Mouse (Mus musculus): ENCODE measurements around the gene P2rx4. TPM values are rescaled to one million over a fixed set of nuclear protein-coding genes. Genes with fewer than 3 reads are reported as not detected.
A peak's percentile ranks its signal among the peaks of the same experiment; 100 is the strongest.
"Not testable (repeated sequence)": the region's sequence is repeated elsewhere in the genome, so short reads cannot be mapped to it uniquely, and the experiment has no call there.

Gene P2rx4
- polyA plus RNA-seq (2015; fragmentation: Nextera tagmentation; extraction: Ambion mirVana): 16.7 and 20.8 TPM in 2 replicates

DNA sequence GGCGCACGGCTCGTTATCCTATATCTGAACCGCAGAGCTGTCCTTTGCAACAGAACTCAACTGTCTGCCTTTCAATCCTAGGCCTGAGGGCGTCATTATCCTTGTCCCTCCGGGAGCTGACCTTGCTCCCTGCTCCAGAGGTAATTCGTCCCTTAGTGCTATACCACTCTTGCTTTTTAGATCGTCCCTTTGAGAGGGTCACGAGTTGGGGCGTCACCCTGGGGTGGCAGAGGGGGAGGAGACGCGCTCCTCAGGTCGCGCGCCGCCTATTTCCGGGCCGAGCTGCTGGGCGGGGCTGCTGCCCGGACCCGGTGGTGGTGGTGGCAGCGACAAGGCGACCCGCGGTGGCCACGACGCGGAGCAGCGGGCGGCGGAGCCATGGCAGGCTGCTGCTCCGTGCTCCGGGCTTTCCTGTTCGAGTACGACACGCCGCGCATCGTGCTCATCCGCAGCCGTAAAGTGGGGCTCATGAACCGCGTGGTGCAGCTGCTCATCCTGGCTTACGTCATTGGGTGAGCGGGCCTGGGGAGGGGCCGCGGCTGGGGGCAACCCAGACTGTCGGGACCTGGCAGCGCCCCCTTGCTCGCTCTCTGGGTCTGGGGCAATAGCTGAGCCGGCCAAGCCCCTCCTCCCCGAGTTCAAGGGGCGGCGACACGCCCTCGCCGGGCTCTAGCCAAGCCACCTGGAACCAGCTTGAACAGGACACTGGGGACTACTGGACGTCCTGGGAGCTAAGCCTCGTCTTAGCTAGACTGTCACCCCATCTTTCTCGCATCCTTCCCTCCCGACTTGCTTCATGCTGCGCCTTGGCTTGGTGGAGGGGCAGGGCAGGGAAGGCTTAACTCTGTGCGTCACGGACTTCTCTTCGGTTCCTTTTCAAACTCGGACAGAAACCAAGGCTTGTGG is at the start of gene P2rx4:
Gene P2rx4, plus strand, starts transcription at position 269 of the 906 bp plus-strand sequence.
- peak; percentile 92 for ATAC-seq
- Histone ChIP-seq H3K9me3 (ENCODE audit: control insufficient read depth, low read length) (no peaks in the 10 kb centered on the region), H3K4me2 (ENCODE audit: low read length) (peak within 1 kb of the TSS; percentile 91), H3K36me3 (ENCODE audit: control insufficient read depth, insufficient read depth, low read length) (no peaks in the 10 kb centered on the region), H3K4me1 (ENCODE audit: control insufficient read depth, insufficient read depth, low read depth, low read length) (peaks cover 11% of the 10 kb centered on the region), H3K4me3 (ENCODE audit: low read length) (peak within 1 kb of the TSS; percentile 73), H3K27me3 (replicated peaks; ENCODE audit: control insufficient read depth, insufficient read depth, low read length) (no peaks in the 10 kb centered on the region), H3K27ac (ENCODE audit: low read depth, low read length) (peak within 1 kb of the TSS; percentile 91), H3K9ac (ENCODE audit: low read depth, low read length) (peak within 1 kb of the TSS; percentile 89)
- WGBS: under 1% methylated on average over 62 of the region's 66 CpGs

DNA sequence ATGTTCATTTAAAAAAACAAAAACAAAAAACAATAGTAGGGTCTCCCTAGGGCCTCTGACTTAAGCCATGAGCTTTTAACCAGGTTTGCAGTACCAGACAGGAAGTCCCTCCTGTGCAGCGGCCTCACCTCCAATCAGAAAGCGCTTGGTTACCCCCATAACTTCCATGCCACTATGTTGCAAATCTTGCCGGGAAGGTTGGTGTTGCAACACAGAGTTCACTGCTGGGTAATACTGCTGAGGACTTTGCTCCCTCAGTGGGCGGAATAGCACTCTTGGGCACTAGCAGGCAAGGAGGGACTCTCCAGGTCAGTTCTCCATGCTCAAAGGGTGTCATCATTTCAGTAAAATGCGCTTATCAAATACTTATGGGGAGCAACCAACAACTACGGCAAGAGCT is 44.8 kb upstream of the P2rx4 start:
- WGBS: 98% methylated on average over 6 of the region's 6 CpGs
- no peak overlapping the region for H3K4me3 ChIP-seq (ENCODE audit: low read length)
- no peaks in the 10 kb centered on the region for H3K9me3 ChIP-seq (ENCODE audit: control insufficient read depth, low read length)
- no peaks in the 10 kb centered on the region for H3K27me3 ChIP-seq (replicated peaks; ENCODE audit: control insufficient read depth, insufficient read depth, low read length)
- no peaks in the 10 kb centered on the region for H3K4me1 ChIP-seq (ENCODE audit: control insufficient read depth, insufficient read depth, low read depth, low read length)
- H3K9ac ChIP-seq (ENCODE audit: low read depth, low read length): no peak overlapping the region
- H3K36me3 ChIP-seq (ENCODE audit: control insufficient read depth, insufficient read depth, low read length): no peaks in the 10 kb centered on the region
- no peak overlapping the region for H3K4me2 ChIP-seq (ENCODE audit: low read length)
- no peak for ATAC-seq
- no peak overlapping the region for H3K27ac ChIP-seq (ENCODE audit: low read depth, low read length)

DNA sequence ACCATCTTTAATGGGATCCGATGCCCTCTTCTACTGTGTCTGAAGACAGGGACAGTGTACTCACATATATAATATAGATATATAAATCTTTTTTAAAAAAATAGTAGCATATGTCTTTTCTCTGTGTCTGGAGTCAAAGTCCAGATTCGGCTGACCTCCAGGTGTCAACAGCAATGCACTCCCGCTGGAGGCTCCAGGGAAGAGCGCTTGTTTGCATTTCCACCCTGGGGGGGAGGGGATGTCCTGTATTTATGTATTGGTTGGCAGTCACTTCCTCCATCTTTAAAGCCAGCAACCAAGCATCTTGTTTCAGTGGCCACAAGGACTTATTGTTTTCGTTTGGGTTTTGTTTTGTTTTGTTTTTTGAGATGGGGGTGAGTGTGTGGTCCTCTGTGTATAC is 42.3 kb upstream of the P2rx4 start:
- H3K4me3 ChIP-seq (ENCODE audit: low read length): no peak overlapping the region
- 72% methylated on average over 5 of the region's 5 CpGs for WGBS
- no peaks in the 10 kb centered on the region for H3K4me1 ChIP-seq (ENCODE audit: control insufficient read depth, insufficient read depth, low read depth, low read length)
- H3K4me2 ChIP-seq (ENCODE audit: low read length): no peak overlapping the region
- no peak for ATAC-seq
- no peak overlapping the region for H3K27ac ChIP-seq (ENCODE audit: low read depth, low read length)
- no peaks in the 10 kb centered on the region for H3K36me3 ChIP-seq (ENCODE audit: control insufficient read depth, insufficient read depth, low read length)
- H3K9me3 ChIP-seq (ENCODE audit: control insufficient read depth, low read length): no peaks in the 10 kb centered on the region
- no peak overlapping the region for H3K9ac ChIP-seq (ENCODE audit: low read depth, low read length)
- H3K27me3 ChIP-seq (replicated peaks; ENCODE audit: control insufficient read depth, insufficient read depth, low read length): no peaks in the 10 kb centered on the region

DNA sequence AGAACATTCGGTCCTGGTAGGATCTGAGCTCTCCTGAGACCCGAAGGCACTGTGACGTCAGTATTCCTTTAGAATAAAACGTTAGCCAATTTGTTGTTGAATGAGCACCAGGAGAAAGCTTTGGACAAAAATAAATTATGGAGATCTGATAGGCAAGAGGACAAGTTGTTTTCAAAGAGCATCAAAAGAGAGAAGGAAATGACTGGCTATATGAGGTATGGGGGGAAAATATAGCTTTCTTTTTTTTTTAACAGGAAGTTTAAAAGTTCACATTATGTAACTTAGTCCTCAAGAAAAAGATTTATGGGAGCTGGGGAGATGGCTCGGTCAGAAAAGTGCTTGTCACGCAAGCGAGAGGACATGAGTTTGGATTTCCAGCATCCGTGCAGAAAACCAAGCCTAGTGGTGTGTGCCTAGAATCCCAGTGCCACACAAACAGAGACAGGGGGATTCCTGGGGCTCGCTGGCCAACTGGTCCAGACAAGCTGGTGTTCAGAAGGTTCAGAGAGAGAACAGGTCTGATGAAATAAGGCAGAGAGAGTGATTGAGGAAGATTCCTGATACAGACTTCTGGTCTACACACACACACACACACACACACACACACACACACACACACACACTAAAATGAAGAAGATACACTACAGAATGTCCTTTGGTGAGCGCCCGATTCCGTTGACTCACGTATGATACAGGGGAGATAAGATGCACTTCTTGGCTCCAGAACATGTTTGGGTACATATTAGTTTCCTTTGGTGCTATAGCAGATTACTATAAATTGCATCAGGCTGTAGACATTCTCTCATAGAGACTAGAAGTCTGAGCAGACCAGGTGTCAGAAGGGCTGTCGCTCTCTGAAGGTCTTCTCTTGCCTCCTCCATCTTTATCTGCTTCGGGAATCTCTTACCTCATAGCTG is 38.1 kb upstream of the P2rx4 start:
- H3K9me3 ChIP-seq (ENCODE audit: control insufficient read depth, low read length): no peaks in the 10 kb centered on the region
- no peak overlapping the region for H3K4me2 ChIP-seq (ENCODE audit: low read length)
- no peak overlapping the region for H3K27ac ChIP-seq (ENCODE audit: low read depth, low read length)
- ATAC-seq: no peak
- no peaks in the 10 kb centered on the region for H3K4me1 ChIP-seq (ENCODE audit: control insufficient read depth, insufficient read depth, low read depth, low read length)
- H3K27me3 ChIP-seq (replicated peaks; ENCODE audit: control insufficient read depth, insufficient read depth, low read length): no peaks in the 10 kb centered on the region
- H3K9ac ChIP-seq (ENCODE audit: low read depth, low read length): no peak overlapping the region
- no peaks in the 10 kb centered on the region for H3K36me3 ChIP-seq (ENCODE audit: control insufficient read depth, insufficient read depth, low read length)
- H3K4me3 ChIP-seq (ENCODE audit: low read length): no peak overlapping the region
- WGBS: 79% methylated on average over 15 of the region's 15 CpGs

DNA sequence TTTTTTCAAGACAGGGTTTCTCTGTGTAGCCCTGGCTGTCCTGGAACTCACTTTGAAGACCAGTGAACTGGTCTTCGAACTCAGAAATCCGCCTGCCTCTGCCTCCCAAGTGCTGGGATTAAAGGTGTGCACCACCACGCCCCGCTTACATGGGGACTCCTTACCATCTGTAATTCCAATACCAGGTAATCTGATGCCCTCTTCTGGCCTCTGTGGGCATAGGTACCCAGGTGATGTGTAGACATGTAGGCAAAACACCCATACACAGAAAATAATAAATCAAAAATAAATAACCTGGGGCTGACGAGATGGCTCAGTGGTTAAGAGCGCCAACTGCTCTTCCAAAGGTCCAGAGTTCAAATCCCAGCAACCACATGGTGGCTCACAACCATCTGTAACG is 35.7 kb upstream of the P2rx4 start:
- 78% methylated on average over 7 of the region's 7 CpGs for WGBS
- not testable (repeated sequence) for H3K9ac ChIP-seq (ENCODE audit: low read depth, low read length); H3K9me3 ChIP-seq (ENCODE audit: control insufficient read depth, low read length); H3K4me3 ChIP-seq (ENCODE audit: low read length); H3K4me1 ChIP-seq (ENCODE audit: control insufficient read depth, insufficient read depth, low read depth, low read length); ATAC-seq; H3K36me3 ChIP-seq (ENCODE audit: control insufficient read depth, insufficient read depth, low read length); H3K27me3 ChIP-seq (replicated peaks; ENCODE audit: control insufficient read depth, insufficient read depth, low read length); H3K4me2 ChIP-seq (ENCODE audit: low read length); H3K27ac ChIP-seq (ENCODE audit: low read depth, low read length)

DNA sequence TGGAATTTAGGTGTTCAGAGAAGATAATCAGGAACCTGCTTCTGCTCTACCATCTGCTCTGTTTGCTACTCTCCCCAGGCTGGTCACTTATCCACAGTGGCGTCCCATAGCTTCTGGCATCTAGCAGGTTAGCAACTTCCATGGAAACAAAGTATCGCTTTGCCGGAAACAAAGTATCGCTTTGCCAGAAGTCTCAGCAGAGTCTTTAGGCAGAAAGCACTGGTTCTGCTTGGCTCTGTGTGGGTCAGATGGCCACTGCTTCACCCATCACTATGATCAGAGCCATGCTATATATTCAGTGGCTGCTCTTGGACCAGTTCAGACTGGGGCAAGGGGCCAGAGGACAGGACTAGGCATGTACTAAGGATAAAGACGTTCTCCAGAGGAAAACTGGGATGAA is 35.0 kb upstream of the P2rx4 start:
- Histone ChIP-seq H3K4me2 (ENCODE audit: low read length) (no peak overlapping the region), H3K9me3 (ENCODE audit: control insufficient read depth, low read length) (no peaks in the 10 kb centered on the region), H3K4me1 (ENCODE audit: control insufficient read depth, insufficient read depth, low read depth, low read length) (no peaks in the 10 kb centered on the region), H3K9ac (ENCODE audit: low read depth, low read length) (no peak overlapping the region), H3K36me3 (ENCODE audit: control insufficient read depth, insufficient read depth, low read length) (no peaks in the 10 kb centered on the region), H3K4me3 (ENCODE audit: low read length) (no peak overlapping the region), H3K27ac (ENCODE audit: low read depth, low read length) (no peak overlapping the region), H3K27me3 (replicated peaks; ENCODE audit: control insufficient read depth, insufficient read depth, low read length) (no peaks in the 10 kb centered on the region)
- ATAC-seq: no peak
- 84% methylated on average over 5 of the region's 5 CpGs for WGBS

DNA sequence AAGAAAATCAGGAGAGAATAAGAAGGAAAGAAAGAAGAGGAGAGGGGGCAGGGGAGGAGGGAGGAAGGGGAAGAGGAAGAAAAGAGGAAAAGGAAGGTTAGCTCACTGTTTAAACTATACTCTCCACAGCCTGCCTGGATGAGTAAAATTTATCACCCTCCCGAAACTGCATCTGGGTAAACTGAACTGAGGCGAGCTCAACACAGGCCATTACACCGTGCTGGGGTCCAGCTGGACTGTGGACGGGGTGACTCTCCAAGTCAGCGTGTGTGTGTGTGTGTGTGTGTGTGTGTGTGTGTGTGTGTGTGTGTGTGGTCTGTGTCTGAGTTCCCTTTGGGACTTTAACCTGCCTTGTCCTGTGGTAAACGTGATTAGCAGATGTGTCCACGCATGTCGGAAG is 31.3 kb upstream of the P2rx4 start:
- H3K4me3 ChIP-seq (ENCODE audit: low read length): no peak overlapping the region
- no peaks in the 10 kb centered on the region for H3K4me1 ChIP-seq (ENCODE audit: control insufficient read depth, insufficient read depth, low read depth, low read length)
- WGBS: 80% methylated on average over 8 of the region's 8 CpGs
- no peaks in the 10 kb centered on the region for H3K36me3 ChIP-seq (ENCODE audit: control insufficient read depth, insufficient read depth, low read length)
- H3K27me3 ChIP-seq (replicated peaks; ENCODE audit: control insufficient read depth, insufficient read depth, low read length): no peaks in the 10 kb centered on the region
- H3K9me3 ChIP-seq (ENCODE audit: control insufficient read depth, low read length): no peaks in the 10 kb centered on the region
- H3K27ac ChIP-seq (ENCODE audit: low read depth, low read length): no peak overlapping the region
- no peak overlapping the region for H3K4me2 ChIP-seq (ENCODE audit: low read length)
- no peak overlapping the region for H3K9ac ChIP-seq (ENCODE audit: low read depth, low read length)
- no peak for ATAC-seq

DNA sequence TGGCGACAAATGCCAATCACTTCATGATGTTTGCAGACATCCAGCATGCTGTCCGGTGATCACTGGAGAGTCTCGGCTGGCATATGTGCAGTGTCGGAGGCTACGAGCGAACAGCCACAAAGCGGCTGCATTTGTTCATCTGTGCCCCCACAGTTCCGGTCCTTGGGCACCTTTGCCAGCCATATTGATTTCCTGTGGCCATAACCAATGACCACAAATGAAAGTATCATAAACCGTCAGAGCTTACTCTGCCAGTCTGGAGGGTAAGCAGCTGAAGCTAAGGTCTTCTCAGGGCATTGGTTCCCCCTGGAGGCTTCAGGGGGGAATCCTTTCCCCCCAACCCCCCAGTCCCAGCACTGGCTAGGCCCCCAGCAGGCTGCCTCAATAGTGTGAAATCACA is 29.4 kb upstream of the P2rx4 start:
- 91% methylated on average over 9 of the region's 9 CpGs for WGBS
- H3K36me3 ChIP-seq (ENCODE audit: control insufficient read depth, insufficient read depth, low read length): no peaks in the 10 kb centered on the region
- no peak overlapping the region for H3K4me2 ChIP-seq (ENCODE audit: low read length)
- no peaks in the 10 kb centered on the region for H3K4me1 ChIP-seq (ENCODE audit: control insufficient read depth, insufficient read depth, low read depth, low read length)
- no peak for ATAC-seq
- no peak overlapping the region for H3K27ac ChIP-seq (ENCODE audit: low read depth, low read length)
- no peak overlapping the region for H3K4me3 ChIP-seq (ENCODE audit: low read length)
- H3K9me3 ChIP-seq (ENCODE audit: control insufficient read depth, low read length): no peaks in the 10 kb centered on the region
- no peak overlapping the region for H3K9ac ChIP-seq (ENCODE audit: low read depth, low read length)
- no peaks in the 10 kb centered on the region for H3K27me3 ChIP-seq (replicated peaks; ENCODE audit: control insufficient read depth, insufficient read depth, low read length)

DNA sequence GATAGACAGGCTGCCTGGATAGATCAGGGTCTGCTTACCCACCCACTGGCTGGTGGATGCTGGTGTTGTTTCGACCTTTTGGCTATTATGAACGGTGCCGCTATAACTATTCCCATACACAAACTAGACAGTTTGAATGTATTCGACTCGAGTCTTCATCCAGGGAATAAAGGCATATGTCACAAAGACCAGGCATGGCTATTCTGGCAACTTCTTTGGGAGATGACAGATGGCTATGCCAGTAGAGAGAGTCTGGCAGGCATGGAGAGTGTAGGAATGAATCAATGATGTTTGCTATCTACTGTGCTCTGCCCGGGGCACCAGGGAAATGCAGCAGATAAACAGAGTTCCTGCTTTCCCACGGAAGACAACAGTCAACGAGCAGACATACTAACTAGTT is 27.5 kb upstream of the P2rx4 start:
- no peak overlapping the region for H3K4me2 ChIP-seq (ENCODE audit: low read length)
- no peak overlapping the region for H3K4me3 ChIP-seq (ENCODE audit: low read length)
- no peak for ATAC-seq
- H3K27ac ChIP-seq (ENCODE audit: low read depth, low read length): no peak overlapping the region
- H3K36me3 ChIP-seq (ENCODE audit: control insufficient read depth, insufficient read depth, low read length): no peaks in the 10 kb centered on the region
- H3K4me1 ChIP-seq (ENCODE audit: control insufficient read depth, insufficient read depth, low read depth, low read length): no peaks in the 10 kb centered on the region
- WGBS: 82% methylated on average over 8 of the region's 8 CpGs
- no peaks in the 10 kb centered on the region for H3K9me3 ChIP-seq (ENCODE audit: control insufficient read depth, low read length)
- no peak overlapping the region for H3K9ac ChIP-seq (ENCODE audit: low read depth, low read length)
- H3K27me3 ChIP-seq (replicated peaks; ENCODE audit: control insufficient read depth, insufficient read depth, low read length): no peaks in the 10 kb centered on the region
